Mouse (Mus musculus) right cerebral cortex, postnatal 36 days (tissue): ENCODE measurements around the gene Mllt3.
"Not testable (repeated sequence)": the region's sequence is repeated elsewhere in the genome, so short reads cannot be mapped to it uniquely, and the experiment has no call there.

ENCODE experiments used
- DNase-seq, 2 experiments: peaks; one replicate each; pipeline ENCODE4 v3.0.0; 2022; ENCODE audit warnings: low spot score in 2 of 2, mixed read lengths in 1 of 2

Mllt3 gene

GRCm38 (mm10) chr4:88012774-88013173 lies 20.4 kb downstream of the Mllt3 start:
- no peak for DNase-seq

DNA sequence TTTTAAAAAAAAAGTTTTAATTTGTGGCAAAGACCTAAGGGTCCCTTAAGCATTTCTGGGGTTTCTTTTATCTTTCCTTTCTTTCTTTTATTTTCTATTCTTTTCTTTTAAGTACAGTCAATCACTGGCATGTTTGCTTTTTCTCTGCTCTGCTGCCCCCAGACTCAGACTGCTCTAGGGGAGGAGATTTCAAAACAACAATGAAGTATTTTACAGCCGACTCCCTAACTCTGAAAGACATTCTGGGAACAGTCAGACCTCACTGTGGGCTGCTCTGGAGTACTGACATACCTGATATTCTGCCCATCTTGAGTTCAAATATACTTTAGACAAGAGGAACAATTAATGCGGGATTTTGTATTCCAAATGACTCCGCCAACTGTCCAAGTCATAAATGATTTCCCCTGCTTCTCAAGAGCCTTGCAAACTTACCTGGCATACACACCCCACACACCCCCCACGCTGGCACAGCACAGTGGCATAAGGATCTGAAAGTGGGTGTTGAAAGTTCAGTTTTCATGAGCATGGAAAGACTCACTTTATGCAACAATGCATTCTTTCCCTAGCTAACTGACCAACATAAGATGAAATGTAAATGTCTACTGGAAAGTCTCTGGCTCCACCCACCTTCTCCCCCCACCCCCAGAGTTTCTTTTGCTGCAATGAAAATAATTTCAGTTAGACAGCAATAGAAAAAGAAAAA lies 21.1 kb downstream of the Mllt3 start:
- DNase-seq, result no peak

GRCm38 (mm10) chr4:88010441-88010840 lies 22.7 kb downstream of the Mllt3 start:
- no peak for DNase-seq

GRCm38 (mm10) chr4:88005801-88006200 lies 27.4 kb downstream of the Mllt3 start:
- DNase-seq, result no peak

DNA sequence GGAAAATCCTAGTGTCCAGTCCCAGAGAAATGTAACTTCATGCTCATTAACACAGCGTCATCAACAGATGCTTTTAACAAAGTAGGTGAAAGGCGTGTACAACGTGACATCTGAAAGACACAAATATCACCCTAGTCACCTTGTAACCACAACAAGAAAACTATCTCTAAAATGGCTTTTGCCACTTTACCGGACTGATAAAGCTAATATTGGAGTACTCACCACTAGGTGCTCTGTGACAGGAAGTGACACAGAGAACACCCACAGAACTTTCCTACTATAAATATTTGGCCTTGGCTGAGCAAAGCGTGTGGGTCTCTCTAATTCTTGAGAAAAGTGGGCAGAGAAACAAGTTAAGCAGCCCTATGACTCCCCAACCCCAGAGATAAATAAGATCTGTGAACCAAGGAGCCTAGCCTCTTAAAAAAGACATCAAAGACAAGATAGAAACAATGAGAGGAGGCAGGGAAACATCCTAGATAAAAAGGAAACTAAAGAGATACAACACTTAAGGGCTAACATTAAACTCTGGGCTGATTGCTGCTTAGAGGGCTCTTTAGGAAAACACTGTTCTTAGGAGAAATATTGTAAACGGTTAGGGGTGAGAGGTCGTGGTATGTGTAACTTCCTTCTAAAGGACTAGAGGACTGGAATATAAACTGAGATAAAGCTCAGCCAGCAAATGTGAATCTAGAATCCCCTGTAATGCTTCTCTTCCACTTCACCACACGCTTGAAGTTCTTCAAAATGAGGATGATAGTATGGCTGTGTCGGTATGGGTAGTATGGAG lies 29.8 kb downstream of the Mllt3 start:
- no peak for DNase-seq

DNA sequence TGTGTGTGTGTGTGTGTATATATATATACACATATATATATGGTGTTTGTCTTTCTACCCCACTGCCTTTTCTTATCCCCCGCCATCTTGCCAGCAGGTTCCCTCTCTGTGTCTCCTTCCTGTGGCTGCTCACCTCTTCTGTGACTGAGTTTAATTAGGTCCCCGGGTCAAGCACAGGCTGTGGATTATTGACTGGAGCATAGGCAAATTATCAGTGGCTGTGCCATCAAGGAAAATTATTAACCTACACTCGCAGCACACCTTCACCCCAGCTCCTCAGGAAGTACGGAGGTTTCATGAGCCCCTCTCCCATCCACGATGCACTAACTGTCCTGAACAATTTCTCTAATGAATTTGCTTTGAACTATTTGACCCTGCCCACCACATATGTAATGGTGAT lies 41.5 kb downstream of the Mllt3 start:
- no peak for DNase-seq

DNA sequence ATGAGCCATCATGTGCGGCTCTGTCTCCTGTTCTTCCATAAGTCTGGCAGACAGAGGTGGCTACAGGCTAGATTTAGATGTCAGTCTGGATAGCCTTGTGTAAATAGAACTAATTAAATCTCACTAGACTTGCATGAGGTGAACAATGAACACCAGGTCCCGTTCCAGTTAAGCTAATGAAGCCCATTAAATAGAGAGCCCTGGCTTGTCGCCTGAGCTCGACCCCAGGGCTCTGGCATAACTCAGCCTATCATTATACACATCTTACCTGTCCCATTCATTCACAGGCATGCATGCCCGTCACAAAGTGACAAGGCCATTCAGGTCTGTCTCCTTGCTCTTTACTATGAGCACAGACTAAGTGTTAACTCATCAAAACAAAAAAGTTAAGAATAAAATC lies 42.2 kb downstream of the Mllt3 start:
- no peak for DNase-seq

GRCm38 (mm10) chr4:87985281-87985680 lies 47.9 kb downstream of the Mllt3 start:
- DNase-seq, result no peak

- peak; percentile 25 to 47 for DNase-seq
Measured at GRCm38 (mm10) chr4:87984589-87984988, 48.6 kb downstream of the Mllt3 start.

DNA sequence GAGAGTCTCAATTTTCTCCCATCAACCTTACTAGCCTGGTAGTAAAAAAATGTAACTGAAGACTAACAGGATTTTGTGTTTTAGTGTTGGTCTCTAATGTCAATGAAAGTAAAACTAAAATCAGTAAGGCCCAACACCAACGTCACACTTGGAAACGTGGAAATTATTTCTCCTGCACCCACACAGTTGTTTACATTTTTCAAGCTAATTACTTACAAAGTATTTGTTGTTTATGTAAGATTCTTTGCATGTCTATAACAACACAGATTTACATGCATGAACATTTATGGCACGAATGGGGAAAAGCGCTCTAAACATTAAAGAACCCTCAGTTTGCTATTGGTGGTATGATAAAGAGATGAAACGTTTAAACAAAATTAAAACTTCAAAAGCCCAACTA lies 49.1 kb downstream of the Mllt3 start:
- DNase-seq, result no peak

DNA sequence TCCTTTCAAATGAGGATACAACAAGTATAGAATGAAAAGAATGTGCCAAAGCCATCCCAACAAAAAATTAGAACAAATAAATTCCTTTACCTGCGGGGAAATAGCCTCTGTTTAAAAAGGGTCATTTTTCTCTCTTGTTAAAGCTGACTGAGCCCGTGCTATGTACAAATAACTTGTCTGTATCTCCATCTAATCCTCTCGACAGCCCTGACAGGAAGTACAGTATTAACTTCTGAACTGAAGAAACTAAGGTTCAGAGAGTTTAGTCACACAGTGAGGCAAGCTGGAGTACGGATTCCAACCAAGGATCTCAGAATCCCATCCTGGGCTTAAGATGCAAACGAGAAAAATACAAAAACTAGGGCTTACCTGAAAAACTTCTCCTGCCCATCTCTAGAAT lies 50.6 kb downstream of the Mllt3 start:
- DNase-seq, result no peak

DNA sequence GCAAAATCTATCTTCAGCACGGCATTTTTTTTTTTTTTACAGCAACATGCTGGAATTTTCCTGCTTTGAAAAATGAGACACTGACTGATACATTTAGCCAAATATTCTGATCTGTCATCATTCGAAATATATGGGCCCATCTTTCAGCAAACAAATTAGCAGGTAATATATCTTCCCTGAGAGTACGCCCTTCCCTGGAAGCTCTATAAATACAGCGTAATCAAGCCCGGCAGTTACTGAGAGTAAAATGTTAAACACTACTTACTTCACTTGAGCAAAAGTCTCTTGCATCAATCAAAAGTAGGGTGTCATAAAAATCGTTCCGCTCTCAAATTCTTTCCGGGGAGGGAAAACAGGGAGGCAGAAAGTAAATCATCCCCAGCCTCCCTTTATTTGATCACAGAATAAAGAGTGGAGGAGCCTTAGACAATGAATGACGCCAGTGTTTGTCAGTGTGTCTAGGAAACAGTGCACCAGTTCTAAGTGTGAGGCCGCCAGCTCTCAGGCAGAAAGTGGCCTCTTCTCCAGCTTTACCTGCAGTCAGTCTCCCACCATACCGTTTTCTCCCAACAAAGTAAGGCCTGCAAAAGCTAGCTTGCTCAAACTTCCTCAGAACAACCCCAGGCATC lies 55.2 kb downstream of the Mllt3 start:
- DNase-seq, result no peak

DNA sequence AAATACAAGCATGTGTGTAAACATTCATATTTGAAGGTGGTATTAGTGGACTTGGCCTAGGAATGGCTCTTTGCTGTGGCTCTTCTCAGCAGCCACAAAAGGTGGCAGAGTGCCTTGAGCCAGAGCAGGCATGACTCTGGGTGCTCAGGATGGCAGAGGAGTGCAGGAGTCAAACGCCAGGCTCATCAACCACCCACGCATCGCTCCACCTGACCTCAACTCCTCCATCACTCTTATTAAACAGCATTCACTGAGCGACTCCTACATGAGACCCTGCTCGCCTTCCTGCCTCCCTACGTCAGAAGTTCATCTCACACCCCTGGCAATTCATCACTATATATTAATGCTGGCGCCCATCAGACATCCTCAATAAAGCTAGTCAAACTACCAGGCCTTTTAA lies 67.3 kb downstream of the Mllt3 start:
- DNase-seq, result no peak

- DNase-seq, result not testable (repeated sequence)
Measured at GRCm38 (mm10) chr4:87964890-87965289, 68.3 kb downstream of the Mllt3 start.

GRCm38 (mm10) chr4:87963773-87964076 lies 69.4 kb downstream of the Mllt3 start:
- DNase-seq, result no peak

DNA sequence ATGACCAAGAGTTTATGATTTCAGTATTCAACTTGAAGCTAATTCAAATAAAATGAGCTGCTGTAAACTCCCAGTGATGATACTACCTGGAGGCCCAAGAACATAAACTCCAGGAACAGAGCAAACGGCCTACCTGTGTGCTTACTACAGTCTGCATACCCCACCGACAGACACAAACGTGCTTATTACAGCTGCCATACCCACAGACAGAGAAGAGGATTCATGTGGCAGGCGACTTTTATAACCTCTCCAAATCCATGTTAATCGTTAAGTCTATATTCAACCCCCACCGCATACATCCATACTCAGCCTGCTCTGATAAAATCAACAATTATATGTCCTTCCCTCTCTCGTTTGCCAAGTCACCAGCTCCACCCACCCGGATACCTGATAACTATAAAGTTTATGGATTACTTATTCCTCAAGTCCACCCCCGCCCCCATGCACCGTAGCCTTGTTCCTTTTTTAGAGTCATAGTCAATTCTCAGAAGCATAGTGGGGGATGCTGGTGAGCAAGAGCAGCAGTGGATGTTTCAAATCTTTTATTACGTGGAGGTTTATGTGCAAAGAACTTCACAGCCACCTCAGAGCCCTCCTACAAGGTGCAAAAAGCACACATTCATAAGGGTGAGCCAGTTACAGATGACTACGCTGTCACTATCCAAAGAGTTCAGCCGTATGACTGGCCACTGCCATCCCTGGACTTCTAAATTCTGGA lies 70.0 kb downstream of the Mllt3 start:
- DNase-seq, result no peak

GRCm38 (mm10) chr4:87961872-87962271 lies 71.3 kb downstream of the Mllt3 start:
- DNase-seq, result no peak

DNA sequence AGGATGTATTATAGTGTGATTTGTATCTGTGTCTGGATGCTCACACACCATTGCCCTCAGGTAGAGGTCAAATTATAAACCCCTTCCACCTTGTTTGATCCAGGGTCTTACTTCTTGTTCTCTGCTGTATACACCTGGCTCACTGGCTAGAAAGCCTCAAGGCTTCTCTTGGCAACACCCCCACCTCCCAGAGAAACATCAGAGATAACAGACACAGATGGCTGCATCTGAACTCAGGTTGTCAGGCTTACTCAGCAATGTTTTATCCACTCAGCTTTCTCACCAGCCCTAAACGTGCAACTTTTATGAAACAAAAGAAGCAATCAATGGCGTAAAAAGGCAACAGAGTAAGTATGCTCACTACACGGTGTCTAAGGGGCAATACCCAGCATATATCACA lies 75.3 kb downstream of the Mllt3 start:
- no peak for DNase-seq

DNA sequence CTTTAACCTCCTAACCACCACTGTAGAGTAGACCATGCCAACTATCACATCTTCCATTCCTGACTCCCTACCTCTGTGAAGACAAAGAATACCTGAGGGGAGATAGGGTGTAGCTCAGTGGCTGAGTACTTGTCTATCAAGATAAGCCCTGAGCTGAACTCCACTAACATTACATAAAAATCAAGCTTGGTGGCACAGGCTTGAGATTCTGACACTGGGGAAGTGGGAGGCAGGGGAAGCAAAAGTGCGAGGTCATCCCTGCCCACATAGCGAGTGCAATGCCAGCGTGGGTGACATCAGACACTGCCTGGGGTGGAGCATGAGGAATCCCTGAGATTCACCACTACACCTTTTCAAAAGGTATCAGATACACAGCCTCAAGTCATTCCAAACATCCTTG lies 76.0 kb downstream of the Mllt3 start:
- no peak for DNase-seq

DNA sequence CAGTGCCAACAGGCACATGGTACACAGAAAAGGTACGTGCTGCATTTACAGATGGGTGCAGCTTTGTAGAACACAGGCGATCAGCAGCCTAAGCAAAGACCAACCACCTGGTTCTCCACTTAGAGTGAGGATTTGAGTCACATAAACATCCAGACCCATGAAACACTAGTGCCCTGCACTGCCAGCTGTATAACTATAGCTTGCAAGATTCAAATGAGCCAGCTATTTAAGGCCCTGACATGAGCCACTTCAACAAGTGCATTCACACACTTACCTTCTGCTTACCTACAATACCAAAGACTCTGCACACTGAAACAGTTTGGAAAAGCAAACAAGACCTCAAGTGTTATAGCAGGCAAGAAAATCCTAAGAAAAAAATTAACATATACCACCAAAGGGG lies 78.0 kb downstream of the Mllt3 start:
- DNase-seq, result no peak

- DNase-seq, result peak; percentile 34 to 74
Measured at GRCm38 (mm10) chr4:87954421-87955083, 78.6 kb downstream of the Mllt3 start.

GRCm38 (mm10) chr4:87953736-87954135 lies 79.4 kb downstream of the Mllt3 start:
- DNase-seq, result no peak
